Mouse (Mus musculus) urinary bladder, postnatal 36 days (tissue): Measurements from ENCODE around the gene Snai1.

Experiments
- DNase-seq, 2 experiments: peaks; one replicate each; pipeline ENCODE4 v3.0.0; 2022; ENCODE audit warnings: low spot score in 2 of 2, mixed read lengths in 1 of 2

Snai1 gene

GRCm38 (mm10) chr2:167519606-167520252 is 18.3 kb upstream of the Snai1 start:
- no peak for DNase-seq

- no peak for DNase-seq
These were observed 9.7 kb upstream of the Snai1 start for GRCm38 (mm10) chr2:167528278-167528677.

- no peak for DNase-seq
These were observed 8.0 kb upstream of the Snai1 start for GRCm38 (mm10) chr2:167529935-167530513.

- no peak for DNase-seq
These were observed 7.5 kb upstream of the Snai1 start for GRCm38 (mm10) chr2:167530536-167530935.

- no peak for DNase-seq
These were observed 5.9 kb upstream of the Snai1 start for GRCm38 (mm10) chr2:167532131-167532530.

- DNase-seq, result no peak
These were observed 4.1 kb upstream of the Snai1 start for GRCm38 (mm10) chr2:167533880-167534279.

GRCm38 (mm10) chr2:167536320-167536945 is 1.6 kb upstream of the Snai1 start:
- DNase-seq, result no peak

GRCm38 (mm10) chr2:167538671-167539306 is 794 bp downstream of the Snai1 start:
- no peak for DNase-seq

GRCm38 (mm10) chr2:167539536-167540476 is 1.8 kb downstream of the Snai1 start:
- DNase-seq, result no peak

GRCm38 (mm10) chr2:167540477-167541110 is 2.6 kb downstream of the Snai1 start:
- no peak for DNase-seq

GRCm38 (mm10) chr2:167541324-167541723 is 3.3 kb downstream of the Snai1 start:
- no peak for DNase-seq

- no peak for DNase-seq
These were observed 3.8 kb downstream of the Snai1 start for GRCm38 (mm10) chr2:167541761-167542160.

- no peak for DNase-seq
These were observed 4.4 kb downstream of the Snai1 start for GRCm38 (mm10) chr2:167542361-167542760.

GRCm38 (mm10) chr2:167543121-167544003 is 5.4 kb downstream of the Snai1 start:
- no peak for DNase-seq

- DNase-seq, result no peak
These were observed 6.0 kb downstream of the Snai1 start for GRCm38 (mm10) chr2:167544004-167544356.

- DNase-seq, result no peak
These were observed 6.5 kb downstream of the Snai1 start for GRCm38 (mm10) chr2:167544456-167544855.

- no peak for DNase-seq
These were observed 8.6 kb downstream of the Snai1 start for GRCm38 (mm10) chr2:167546447-167547195.

GRCm38 (mm10) chr2:167547444-167547843 is 9.4 kb downstream of the Snai1 start:
- DNase-seq, result no peak

GRCm38 (mm10) chr2:167548961-167549360 is 11.0 kb downstream of the Snai1 start:
- no peak for DNase-seq
